Mouse (Mus musculus) lung, postnatal 25 days (tissue): Measurements from ENCODE around the gene Rps3.

Experiments used
- DNase-seq: peaks from one replicate; pipeline ENCODE4 v3.0.0; 2022; ENCODE audit warnings: low spot score

Gene Rps3

GRCm38 (mm10) chr7:99476558-99477114 lies 6.9 kb downstream of the Rps3 start:
- DNase-seq: no peak

- no peak for DNase-seq
These were observed 8.0 kb downstream of the Rps3 start for GRCm38 (mm10) chr7:99475562-99475911.

DNA sequence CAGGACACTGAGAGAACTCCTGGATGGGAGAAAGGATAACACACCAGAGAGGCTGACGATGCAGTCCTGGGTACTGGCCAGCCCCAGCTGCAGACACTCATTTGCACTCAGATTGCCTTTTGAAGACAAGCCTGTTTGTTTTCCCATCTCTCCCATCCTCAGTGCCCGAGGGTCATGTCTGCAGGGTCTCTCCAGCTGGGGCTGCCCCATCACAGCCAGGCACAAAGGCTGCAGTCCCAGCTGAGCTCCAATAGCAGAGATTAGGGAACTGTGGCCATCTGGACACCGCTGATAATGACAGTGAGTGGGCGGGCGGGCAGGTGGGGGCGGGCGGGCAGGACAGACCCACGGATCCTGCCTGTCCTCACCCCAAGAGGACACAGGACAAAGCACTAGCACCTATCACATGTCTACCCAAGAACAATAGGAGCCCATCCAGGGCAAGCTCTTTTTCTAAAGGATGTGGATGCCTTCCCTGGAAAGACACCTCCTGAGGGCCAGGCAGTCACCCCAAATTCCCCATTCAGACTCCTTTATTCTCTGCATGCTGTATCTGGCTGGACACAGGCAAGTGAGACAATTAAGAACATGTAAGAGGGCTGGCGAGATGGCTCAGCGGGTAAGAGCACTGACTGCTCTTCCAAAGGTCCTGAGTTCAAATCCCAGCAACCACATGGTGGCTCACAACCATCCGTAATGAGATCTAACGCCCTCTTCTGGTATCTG lies 8.5 kb downstream of the Rps3 start:
- DNase-seq: peak; percentile 70

DNA sequence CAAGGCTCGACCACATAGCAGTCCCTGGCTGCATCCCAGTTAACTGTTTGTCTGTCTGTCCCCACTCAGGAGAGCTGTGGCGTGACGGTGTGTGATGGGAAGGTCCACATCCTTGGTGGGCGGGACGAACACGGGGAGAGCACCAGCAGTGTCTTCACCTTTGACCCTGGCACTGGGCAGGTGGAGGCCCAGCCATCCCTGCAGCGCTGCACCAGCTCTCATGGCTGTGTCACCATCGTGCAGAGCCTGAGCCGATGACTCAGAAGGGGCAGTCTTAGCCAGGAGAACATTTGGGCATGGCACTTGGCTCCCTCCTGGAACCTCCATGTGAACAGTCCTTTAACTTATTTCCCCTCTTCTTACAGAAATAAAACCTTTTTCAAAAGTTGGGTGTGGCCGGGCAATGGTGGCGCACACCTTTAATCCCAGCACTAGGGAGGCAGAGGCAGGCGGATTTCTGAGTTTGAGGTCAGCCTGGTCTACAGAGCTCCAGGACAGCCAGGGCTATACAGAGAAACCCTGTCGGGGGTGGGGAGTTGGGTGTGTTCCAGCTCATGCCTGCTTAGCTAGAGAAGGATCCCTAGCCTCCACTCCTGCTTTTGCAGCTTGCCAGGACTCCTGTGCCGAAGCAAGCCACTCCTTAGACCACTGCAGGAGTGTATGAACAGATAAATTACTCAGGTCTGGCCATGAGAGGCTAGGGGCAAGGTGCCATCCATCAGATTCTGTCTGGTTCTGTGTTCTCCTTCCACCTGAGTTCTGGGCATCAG lies 9.7 kb downstream of the Rps3 start:
- DNase-seq: no peak

DNA sequence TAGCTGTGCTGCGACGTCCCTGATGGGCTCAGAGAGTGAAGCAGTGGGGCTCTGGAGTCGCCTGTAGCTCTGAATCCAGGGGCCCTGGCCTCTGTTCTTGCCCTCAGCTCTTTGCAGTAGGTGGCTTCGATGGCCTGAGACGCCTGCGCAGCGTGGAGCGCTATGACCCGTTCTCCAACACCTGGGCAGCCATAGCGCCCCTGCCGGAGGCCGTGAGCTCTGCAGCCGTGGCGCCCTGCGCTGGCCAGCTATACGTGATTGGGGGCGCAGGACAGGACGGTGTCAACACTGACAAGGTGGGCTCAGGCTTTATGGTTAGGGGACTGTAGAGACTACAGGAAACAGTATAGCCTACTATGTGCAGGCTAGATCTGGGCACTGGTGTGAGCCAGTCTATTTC lies 12.0 kb downstream of the Rps3 start:
- no peak for DNase-seq

DNA sequence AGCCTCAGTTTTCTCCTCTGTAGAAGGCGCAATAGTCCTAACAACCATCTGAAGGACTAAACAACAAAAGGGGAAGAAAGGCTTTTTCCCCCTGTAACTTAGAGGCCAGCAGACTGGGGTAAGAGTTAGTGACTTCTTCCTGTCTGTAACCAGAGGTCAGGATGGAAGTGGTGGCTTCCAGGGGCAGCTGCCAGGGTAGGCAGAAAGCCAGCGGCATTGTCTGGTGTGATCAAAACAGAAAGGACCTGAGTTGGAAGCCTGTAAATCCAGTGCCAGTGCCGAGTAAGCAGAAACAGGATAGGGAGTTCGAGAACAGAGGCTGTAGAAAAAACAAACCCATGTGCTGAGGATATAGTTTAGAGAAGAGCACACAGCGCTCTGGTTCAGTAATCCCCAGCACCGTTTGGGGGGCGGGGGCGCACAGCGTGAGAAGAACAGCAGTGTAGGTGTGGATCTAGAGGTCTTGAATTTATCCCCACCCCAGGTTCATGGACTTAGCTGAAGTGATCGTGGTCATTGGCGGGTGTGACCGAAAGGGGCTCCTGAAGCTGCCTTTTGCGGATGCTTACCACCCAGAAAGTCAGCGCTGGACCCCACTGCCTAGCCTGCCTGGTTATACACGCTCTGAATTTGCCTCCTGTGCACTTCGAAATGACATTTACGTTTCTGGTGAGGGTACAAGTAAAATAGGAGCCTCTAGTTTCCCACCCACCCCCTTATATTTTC lies 13.7 kb downstream of the Rps3 start:
- peak; percentile 65 for DNase-seq

- peak; percentile 61 for DNase-seq
These were observed 15.0 kb downstream of the Rps3 start for GRCm38 (mm10) chr7:99468283-99469132.

DNA sequence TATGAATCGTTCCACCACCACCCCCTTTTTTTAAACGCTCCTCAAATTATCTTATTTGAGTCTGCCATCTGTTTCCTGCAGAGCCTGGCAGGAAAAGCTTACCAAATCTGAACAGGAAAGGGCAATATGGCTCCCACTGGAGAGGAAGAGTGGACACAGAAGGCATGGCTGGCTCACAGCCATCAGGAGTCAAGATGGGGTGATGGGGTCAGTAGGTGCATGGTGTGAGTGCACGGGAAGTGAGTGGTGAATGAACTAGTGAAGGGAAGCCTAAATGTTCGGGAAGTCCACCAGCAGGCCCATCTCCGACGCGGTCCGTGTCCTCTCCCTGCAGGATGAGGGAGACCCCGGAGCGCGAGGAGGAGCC lies 15.6 kb downstream of the Rps3 start:
- DNase-seq: peak; percentile 48

- no peak for DNase-seq
These were observed 17.7 kb downstream of the Rps3 start, which contains the start of gene Klhl35 for GRCm38 (mm10) chr7:99465811-99466210. Gene Klhl35, plus strand, starts transcription at chr7:99466004.

- no peak for DNase-seq
These were observed 20.4 kb downstream of the Rps3 start for GRCm38 (mm10) chr7:99463120-99463519.

- no peak for DNase-seq
These were observed 23.5 kb downstream of the Rps3 start for GRCm38 (mm10) chr7:99459888-99460652.

DNA sequence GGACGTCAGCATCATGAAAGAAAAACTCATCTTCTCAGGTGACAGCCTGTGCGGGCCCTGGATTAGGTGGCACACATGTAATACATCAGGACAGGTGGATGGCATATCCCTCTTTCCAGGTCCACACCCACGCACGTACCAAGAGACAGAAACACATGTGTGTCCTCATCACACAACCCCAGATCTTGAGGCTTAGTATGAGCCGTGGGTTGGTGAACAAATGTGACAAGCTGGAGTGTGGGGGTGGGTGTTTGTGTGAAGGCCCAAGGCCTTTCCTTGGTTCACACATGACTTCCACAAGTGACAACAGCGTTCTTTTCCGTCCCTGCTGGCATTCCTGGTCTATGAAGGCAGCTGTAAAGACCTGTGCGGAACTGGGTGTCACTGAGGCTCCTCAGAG lies 24.7 kb downstream of the Rps3 start:
- DNase-seq: no peak

GRCm38 (mm10) chr7:99454044-99454443 lies 29.5 kb downstream of the Rps3 start:
- no peak for DNase-seq

DNA sequence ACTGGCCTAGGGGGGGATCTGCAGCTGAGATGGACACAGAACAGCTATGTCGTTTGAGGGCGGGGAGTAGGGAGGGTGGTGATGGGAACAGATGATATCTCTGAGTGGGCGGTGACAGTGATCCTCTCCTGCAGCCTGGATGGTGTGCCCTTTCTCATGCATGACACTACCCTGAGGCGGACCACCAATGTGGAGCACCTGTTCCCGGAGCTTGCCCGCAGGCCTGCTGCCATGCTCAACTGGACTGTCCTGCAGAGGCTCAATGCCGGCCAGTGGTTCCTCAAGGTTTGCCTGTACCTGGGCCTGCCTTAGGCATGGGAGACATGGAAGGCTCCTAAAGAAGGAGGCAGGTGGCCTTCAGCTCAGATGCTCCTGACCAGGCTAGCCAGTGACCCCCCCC lies 30.7 kb downstream of the Rps3 start:
- no peak for DNase-seq

DNA sequence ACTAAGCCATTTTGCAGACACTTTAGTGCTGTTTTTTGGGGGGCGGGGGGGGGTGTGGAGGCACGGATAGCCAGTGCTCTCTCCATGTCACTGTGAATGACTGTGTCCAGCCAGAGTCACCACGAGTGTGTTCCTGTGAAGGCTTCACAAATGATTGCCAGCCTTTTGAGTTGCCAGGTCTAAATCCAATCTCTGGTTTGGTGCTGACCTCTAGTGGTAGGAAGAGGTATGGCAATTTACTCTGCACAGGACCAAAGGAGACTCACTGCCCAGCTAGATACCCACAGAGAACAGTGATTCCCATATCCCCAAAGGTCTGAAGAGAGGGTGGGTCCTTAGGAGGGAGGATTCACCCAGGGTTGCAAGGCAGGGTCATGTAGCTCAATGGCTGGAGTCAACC lies 32.8 kb downstream of the Rps3 start:
- peak; percentile 84 for DNase-seq

- no peak for DNase-seq
These were observed 33.8 kb downstream of the Rps3 start for GRCm38 (mm10) chr7:99449751-99450150.

DNA sequence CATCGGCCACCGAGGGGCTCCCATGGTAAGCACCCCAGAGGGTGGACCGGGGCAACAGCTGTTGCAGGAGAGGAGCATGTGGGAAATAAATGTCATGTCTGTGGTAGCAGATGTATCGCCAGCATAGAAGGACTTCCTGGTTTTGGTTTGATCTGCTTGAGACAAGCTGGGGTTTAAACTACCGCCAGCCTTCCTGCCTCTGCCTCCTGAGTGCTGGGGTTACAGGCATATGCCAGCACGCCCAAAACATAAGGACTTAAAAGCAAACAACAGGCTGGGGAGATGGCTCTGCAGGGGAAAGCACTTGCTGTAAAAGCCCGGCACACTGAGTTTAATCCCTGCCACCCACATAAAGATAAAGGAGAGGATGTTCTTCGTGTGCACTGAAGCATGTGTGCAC lies 34.5 kb downstream of the Rps3 start:
- DNase-seq: no peak

- DNase-seq: no peak
These were observed 34.9 kb downstream of the Rps3 start for GRCm38 (mm10) chr7:99448619-99449018.

DNA sequence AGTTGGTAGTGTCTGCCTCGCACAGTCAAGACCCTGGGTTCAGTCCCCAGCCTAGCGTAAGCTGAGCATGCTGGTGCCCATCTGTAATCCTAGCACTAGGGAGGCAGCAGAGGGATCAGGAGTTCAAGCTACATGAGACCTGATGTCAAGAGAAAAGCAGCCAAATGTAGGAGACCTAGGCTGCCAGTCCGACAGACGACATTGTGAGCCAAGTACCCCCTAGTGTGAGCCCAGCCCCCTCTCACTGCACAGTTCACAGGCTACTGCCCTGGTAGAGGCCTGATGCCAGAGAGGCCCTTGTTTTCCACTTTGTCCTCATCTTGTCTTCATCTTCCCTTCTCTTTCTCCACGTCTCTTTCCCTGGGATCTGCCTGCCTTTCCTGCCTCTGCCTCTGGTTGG lies 36.2 kb downstream of the Rps3 start:
- DNase-seq: no peak

- no peak for DNase-seq
These were observed 37.7 kb downstream of the Rps3 start for GRCm38 (mm10) chr7:99445833-99446232.

GRCm38 (mm10) chr7:99444012-99444411 lies 39.5 kb downstream of the Rps3 start:
- no peak for DNase-seq
